Mouse (Mus musculus) heart, adult 2 months (tissue): Measurements from ENCODE around the gene Chrna1.

Source experiments
- CTCF ChIP-seq: fragments of 200-600 bp; IDR thresholded peaks from 2 replicates; pipeline ENCODE4 v1.8.1; 2022; ENCODE audit warnings: antibody characterized with exemption, mild to moderate bottlenecking, moderate library complexity
- POLR2A ChIP-seq: fragments of 200-500 bp; IDR thresholded peaks from 2 replicates; pipeline ENCODE4 v1.6.1; 2011; ENCODE audit warnings: mild to moderate bottlenecking, low read depth, low read length, control low read depth; ENCODE audit not compliant: insufficient read depth

DNA sequence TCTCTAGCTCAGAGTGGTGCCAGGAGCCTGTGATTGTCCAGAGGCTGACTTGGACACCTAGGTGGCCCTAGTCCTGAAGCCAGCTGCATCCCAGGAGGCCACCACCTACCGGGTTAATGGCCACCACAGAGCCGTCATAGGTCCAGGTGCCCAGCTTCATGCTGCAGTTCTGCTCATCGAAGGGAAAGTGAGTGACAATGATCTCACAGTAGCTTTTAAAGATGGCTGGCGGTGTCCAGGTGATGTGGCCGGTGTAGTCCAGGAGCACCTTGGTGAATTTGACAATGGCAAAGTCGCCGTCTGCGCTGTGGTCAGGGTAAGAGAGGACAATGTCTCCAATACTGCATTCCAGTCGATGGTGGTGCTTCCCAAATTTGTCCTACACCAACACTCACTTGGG lies 8.8 kb downstream of the Chrna1 start:
- TF ChIP-seq POLR2A = no peak
- TF ChIP-seq CTCF = no peak
